Mouse (Mus musculus): ENCODE measurements around the gene Cdc42ep3. TPM values are rescaled to one million over a fixed set of nuclear protein-coding genes. Genes with fewer than 3 reads are reported as not detected.

Gene Cdc42ep3
- polyA plus RNA-seq, 1 experiment from 2014 or later: 49.1 TPM

DNA sequence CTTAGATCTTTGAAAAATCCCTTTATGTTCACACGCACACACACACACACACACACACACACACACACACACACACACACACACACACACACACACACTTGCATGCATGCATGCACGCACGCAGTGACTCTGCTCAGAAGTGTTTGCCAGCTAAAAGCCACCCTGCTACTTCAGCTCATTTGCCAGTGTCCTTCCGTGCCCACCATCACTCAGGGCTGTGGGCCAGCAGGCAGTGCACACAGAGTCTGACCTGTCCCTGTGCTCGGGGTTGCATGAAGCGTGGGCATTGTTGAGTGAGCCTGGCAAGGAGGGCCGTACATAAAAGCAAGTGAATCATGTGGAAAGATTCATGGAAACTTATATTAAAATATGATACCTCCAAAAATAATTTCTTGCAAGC is 49.2 kb downstream of the Cdc42ep3 start:
- 90% methylated on average over 6 of the region's 7 CpGs for WGBS
- ATAC-seq (ENCODE audit: low FRiP score): no peak
- Histone ChIP-seq H3K27ac (no peak overlapping the region), H3K9me3 (replicated peaks) (no peaks in the 10 kb centered on the region), H3K36me3 (no peaks in the 10 kb centered on the region), H3K4me3 (no peak overlapping the region), H3K4me2 (replicated peaks) (no peak overlapping the region), H3K27me3 (no peaks in the 10 kb centered on the region), H3K4me1 (no peaks in the 10 kb centered on the region), H3K9ac (no peak overlapping the region)

- no peak overlapping the region for H3K27ac ChIP-seq
- H3K4me2 ChIP-seq (replicated peaks): no peak overlapping the region
- H3K36me3 ChIP-seq: no peaks in the 10 kb centered on the region
- H3K4me3 ChIP-seq: no peak overlapping the region
- no peak overlapping the region for H3K9ac ChIP-seq
- H3K4me1 ChIP-seq: no peaks in the 10 kb centered on the region
- no peaks in the 10 kb centered on the region for H3K9me3 ChIP-seq (replicated peaks)
- no peaks in the 10 kb centered on the region for H3K27me3 ChIP-seq
- no peak for ATAC-seq (ENCODE audit: low FRiP score)
- 90% methylated on average over 17 of the region's 17 CpGs for WGBS
These were observed 51.0 kb downstream of the Cdc42ep3 start for GRCm38 (mm10) chr17:79303744-79304497.

- 92% methylated on average over 3 of the region's 3 CpGs for WGBS
- Histone ChIP-seq H3K4me2 (replicated peaks) (no peak overlapping the region), H3K36me3 (no peaks in the 10 kb centered on the region), H3K4me3 (no peak overlapping the region), H3K27me3 (no peaks in the 10 kb centered on the region), H3K4me1 (no peaks in the 10 kb centered on the region), H3K27ac (no peak overlapping the region), H3K9ac (no peak overlapping the region), H3K9me3 (replicated peaks) (no peaks in the 10 kb centered on the region)
- ATAC-seq (ENCODE audit: low FRiP score): no peak
These were observed 51.7 kb downstream of the Cdc42ep3 start for GRCm38 (mm10) chr17:79303238-79303637.

DNA sequence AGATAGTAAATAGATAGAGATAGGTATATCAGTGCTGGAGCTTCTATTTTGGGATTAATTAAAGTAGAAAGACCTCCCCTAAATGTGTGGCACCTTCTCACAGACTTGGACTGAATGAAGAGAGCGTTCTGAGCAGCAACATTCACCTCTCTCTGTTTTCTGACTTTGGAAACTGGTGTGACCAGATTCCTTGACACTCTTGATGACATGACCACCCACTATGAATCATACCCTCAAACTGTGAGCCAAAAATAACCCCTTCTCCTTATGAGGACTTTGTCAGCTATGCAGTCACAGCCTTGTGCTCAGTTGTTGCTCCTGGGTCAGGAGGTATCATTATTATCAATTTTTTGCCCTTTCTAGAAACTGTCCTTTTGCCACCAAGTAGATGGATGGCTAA is 55.0 kb downstream of the Cdc42ep3 start:
- no peak overlapping the region for H3K4me3 ChIP-seq
- no peak overlapping the region for H3K9ac ChIP-seq
- no peaks in the 10 kb centered on the region for H3K36me3 ChIP-seq
- ATAC-seq (ENCODE audit: low FRiP score): no peak
- no peaks in the 10 kb centered on the region for H3K4me1 ChIP-seq
- no peak overlapping the region for H3K27ac ChIP-seq
- 90% methylated on average over 1 of the region's 1 CpGs for WGBS
- H3K27me3 ChIP-seq: no peaks in the 10 kb centered on the region
- H3K4me2 ChIP-seq (replicated peaks): no peak overlapping the region
- H3K9me3 ChIP-seq (replicated peaks): no peaks in the 10 kb centered on the region

DNA sequence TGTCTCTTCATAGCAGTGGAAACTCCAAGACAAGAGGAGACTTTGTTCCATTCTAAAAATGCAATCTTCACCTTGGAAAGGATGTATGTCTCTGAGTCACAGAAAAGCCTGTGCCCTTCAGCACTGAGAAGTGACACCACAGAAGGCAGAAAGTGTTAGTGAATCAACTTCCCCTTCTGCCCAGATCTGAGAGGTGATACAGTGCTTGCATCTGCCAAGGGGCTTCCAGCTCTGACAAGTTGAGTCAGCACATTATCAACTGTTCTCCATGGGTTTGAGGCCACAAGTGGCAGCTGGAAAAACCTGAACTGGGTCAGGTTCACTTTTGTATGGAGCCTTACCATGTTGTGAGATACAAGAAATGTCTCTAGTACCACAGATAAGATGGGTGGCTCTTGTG is 55.9 kb downstream of the Cdc42ep3 start:
- Histone ChIP-seq H3K4me1 (no peaks in the 10 kb centered on the region), H3K27ac (no peak overlapping the region), H3K27me3 (no peaks in the 10 kb centered on the region), H3K9me3 (replicated peaks) (no peaks in the 10 kb centered on the region), H3K9ac (no peak overlapping the region), H3K4me2 (replicated peaks) (no peak overlapping the region), H3K4me3 (no peak overlapping the region), H3K36me3 (no peaks in the 10 kb centered on the region)
- ATAC-seq (ENCODE audit: low FRiP score): no peak

GRCm38 (mm10) chr17:79295926-79296325 is 59.0 kb downstream of the Cdc42ep3 start:
- Histone ChIP-seq H3K9ac (no peak overlapping the region), H3K4me1 (no peaks in the 10 kb centered on the region), H3K9me3 (replicated peaks) (no peaks in the 10 kb centered on the region), H3K27me3 (no peaks in the 10 kb centered on the region), H3K27ac (no peak overlapping the region), H3K4me3 (no peak overlapping the region), H3K36me3 (no peaks in the 10 kb centered on the region), H3K4me2 (replicated peaks) (no peak overlapping the region)
- ATAC-seq (ENCODE audit: low FRiP score): no peak
- WGBS: 62% methylated on average over 4 of the region's 4 CpGs

DNA sequence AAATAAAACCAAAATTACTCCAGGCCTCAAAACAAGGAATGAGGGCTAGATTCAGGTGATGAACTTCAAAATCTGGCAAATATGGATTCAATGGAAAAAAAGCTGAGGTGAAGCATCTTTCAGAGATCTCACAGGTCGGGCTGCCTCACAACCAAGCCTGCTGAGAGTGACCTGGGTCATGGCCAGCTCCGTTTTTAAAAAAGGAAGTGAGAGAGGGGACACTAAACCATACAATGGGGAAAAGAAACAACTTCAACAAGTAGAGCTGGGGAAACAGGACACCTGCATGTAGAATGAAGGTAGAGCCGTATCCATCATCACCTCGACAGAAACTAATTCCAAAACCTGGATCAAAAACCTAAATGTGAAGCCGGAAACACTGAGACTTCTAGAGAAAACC is 63.2 kb downstream of the Cdc42ep3 start:
- Histone ChIP-seq H3K9ac (no peak overlapping the region), H3K4me1 (no peaks in the 10 kb centered on the region), H3K36me3 (no peaks in the 10 kb centered on the region), H3K4me3 (no peak overlapping the region), H3K9me3 (replicated peaks) (no peaks in the 10 kb centered on the region), H3K27me3 (no peaks in the 10 kb centered on the region), H3K4me2 (replicated peaks) (no peak overlapping the region), H3K27ac (no peak overlapping the region)
- 82% methylated on average over 5 of the region's 5 CpGs for WGBS
- ATAC-seq (ENCODE audit: low FRiP score): no peak

- Histone ChIP-seq H3K27me3 (no peaks in the 10 kb centered on the region), H3K27ac (no peak overlapping the region), H3K36me3 (no peaks in the 10 kb centered on the region), H3K9ac (no peak overlapping the region), H3K9me3 (replicated peaks) (no peaks in the 10 kb centered on the region), H3K4me2 (replicated peaks) (no peak overlapping the region), H3K4me3 (no peak overlapping the region), H3K4me1 (no peaks in the 10 kb centered on the region)
- ATAC-seq (ENCODE audit: low FRiP score): no peak
- 88% methylated on average over 2 of the region's 2 CpGs for WGBS
These were observed 64.2 kb downstream of the Cdc42ep3 start for GRCm38 (mm10) chr17:79290697-79291096.

DNA sequence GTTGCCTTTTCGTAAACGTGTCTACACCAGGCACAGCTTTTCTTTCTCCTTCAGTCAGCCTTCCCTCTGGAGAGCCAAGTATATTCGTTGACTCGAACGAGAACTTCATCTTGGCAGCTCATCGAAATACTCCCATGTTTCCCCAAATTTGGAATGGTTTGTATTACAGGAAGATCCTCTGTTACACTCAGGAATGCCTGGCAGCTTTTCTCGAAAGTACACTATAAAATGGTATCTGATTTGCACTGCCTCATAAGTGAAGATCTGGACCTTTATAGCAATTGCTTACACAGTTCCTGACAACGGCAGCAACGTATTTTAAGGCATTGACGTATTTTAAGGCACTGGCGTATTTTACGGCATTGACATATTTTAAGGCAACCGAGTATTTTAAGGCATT is 67.6 kb downstream of the Cdc42ep3 start:
- WGBS: 87% methylated on average over 13 of the region's 13 CpGs
- peaks cover 4% of the 10 kb centered on the region for H3K4me1 ChIP-seq
- ATAC-seq (ENCODE audit: low FRiP score): no peak
- H3K27ac ChIP-seq: no peak overlapping the region
- no peak overlapping the region for H3K4me3 ChIP-seq
- no peaks in the 10 kb centered on the region for H3K36me3 ChIP-seq
- no peak overlapping the region for H3K9ac ChIP-seq
- H3K4me2 ChIP-seq (replicated peaks): no peak overlapping the region
- H3K27me3 ChIP-seq: no peaks in the 10 kb centered on the region
- no peaks in the 10 kb centered on the region for H3K9me3 ChIP-seq (replicated peaks)

- H3K36me3 ChIP-seq: no peaks in the 10 kb centered on the region
- H3K27me3 ChIP-seq: no peaks in the 10 kb centered on the region
- 40% methylated on average over 6 of the region's 6 CpGs for WGBS
- no peak overlapping the region for H3K4me3 ChIP-seq
- H3K4me1 ChIP-seq: peaks cover 4% of the 10 kb centered on the region
- no peak overlapping the region for H3K9ac ChIP-seq
- H3K9me3 ChIP-seq (replicated peaks): no peaks in the 10 kb centered on the region
- ATAC-seq (ENCODE audit: low FRiP score): 0 out of 2 replicates have a peak, but pooled peaks have one; percentile 29
- H3K4me2 ChIP-seq (replicated peaks): no peak overlapping the region
- no peak overlapping the region for H3K27ac ChIP-seq
These were observed 69.8 kb downstream of the Cdc42ep3 start for GRCm38 (mm10) chr17:79285030-79285601.
